Mouse (Mus musculus) heart, postnatal 10 days (tissue): ENCODE measurements at regions not wholly inside any gene's neighbourhood (a gene's known extent, or its start where the extent isn't known, plus 50 kb on each side); places are given as distances from the start of the nearest gene placed in this dataset.

Experiments
- DNase-seq, 2 experiments: peaks; one replicate each; pipeline ENCODE4 v3.0.0; 2021
- intact Hi-C: fragments of 180-260 bp; cut with DNase I; formaldehyde crosslinking; loops from one replicate; pipeline ENCODE4 v1.15.1; 2025

DNA sequence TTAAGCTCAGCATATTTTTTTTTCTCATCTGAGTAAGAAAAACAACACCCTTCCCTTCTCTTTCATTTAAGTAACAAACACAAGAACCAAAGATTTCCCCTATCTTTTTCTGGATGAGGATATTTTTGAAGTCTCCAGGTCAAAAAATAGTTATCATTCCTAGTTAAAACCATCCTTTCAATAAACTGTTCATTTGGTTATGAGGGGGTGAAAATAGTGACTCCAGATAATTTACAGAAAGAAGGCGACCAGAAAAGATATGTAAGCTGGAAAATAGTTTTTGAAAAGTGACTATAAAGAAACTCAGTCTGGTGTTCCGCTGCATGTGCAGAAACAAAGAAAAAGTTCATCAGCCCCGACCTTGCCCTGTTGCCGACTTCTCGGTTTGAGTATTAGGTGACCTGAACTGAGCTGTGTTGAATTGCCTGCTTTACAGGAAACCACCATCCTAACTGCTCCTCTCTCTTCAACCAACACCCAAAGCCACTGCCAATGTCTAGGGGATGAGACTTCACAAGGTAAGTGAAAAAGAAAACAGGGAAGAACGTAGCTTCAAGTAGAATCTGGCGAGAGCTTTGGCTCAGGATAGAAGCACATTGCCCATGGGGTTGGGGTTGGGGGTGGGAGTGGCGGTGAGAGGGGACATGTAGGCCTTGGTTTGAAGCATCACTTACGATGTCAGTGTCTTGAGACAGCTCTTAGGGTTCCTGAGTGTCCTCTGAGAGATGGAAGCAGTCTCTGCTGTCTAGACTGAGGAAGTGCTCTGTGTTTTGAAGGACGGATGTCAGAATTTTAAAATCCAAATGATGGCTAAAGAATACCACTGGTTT lies 104.6 kb downstream of the Ube2e3 start:
- DNase-seq = no peak
- intact Hi-C loops = no loop called here

DNA sequence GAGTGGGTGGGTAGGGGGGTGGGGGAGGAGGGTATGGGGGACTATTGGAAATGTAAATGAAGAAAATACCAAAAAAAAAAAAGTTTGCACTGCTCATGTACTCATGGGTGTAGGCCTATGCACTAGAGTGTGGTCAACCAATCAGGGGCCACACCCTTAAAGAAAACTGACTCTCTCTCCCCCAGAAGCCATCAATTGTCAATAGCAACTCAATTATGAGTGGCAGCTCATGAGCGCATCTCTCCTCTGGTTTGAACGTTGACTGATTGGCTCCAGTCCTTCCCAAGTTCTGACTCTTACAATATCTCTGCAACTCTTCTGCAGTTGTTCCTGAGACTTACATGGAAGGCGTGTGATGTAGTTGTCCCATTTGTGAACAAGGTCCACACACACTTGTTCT lies 105.9 kb downstream of the Ube2e3 start:
- intact Hi-C loops = no loop called here
- DNase-seq = no peak

DNA sequence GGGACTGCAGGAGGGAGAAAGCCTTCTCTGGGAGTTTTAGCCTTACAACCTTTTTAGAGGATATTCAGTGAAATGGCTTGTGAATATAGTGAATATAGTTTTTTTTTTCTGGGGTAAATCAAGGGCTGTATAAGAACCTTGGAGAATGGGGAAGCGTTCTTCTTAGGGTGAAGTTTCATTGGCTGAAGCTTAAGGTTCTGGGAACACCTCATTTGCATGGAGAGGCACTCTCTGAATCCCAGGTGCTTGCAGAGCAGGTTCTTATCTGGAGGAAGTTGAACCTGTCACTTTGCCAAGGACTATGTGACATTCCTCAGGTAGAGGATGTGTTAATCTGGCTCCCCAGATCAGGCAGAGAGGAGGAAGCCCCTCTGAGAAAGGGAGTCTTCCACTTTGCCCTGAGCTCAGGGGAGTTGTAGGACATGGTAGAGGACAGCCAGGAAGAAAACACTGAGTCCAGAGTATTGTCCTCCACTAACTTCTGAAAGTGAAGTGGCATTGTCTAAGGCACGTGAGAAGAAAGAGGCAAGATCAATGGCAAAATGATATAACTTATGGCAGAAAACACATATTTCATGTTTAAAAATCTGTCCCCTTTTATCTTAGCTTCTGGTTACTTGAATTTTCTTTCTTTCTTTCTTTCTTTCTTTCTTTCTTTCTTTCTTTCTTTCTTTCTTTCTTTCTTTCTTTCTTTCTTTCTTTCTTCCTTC lies 106.9 kb downstream of the Ube2e3 start:
- intact Hi-C loops = no loop called here
- no peak for DNase-seq

DNA sequence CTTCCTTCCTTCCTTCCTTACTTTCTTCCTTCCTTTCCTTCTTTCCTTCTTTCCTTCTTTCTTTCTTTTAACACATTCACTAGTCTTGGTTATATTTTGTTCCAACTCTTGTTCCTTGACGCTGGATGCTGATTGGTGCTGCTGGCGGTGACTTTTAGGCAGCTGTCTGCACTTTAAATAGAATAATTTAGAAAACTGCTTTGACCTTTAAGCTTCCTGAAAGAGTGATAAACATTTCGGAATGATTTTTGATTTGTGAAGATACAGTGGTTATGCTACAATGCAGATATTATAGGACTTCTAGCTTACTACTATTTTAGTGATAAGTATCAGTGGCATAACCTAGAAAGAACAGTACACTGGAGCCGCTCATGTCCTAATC lies 107.5 kb downstream of the Ube2e3 start:
- DNase-seq = no peak
- intact Hi-C loops = no loop called here

DNA sequence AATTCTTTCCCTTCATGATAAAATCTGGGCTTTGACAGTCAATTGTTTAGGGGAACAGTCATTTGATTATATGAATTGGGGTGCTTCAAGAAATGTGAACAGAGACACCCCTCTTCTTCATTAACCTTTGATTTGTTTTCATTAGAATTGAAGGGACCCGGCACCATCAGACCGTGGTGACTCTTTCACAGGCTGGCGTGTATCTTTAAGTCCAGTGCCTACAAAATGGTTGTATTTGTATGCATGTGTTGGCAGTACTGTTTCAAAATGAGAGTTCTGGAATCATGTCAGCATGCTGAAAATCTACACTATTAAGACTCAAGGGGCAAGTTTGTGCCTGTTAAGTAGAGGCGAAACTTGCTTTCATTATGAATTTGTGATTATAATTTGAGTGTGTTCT lies 108.2 kb downstream of the Ube2e3 start:
- DNase-seq = no peak
- intact Hi-C loops = no loop called here

- intact Hi-C loops = no loop called here
- DNase-seq = peak in 1 of 2 experiments; percentile 6
Observed at GRCm38 (mm10) chr2:78977632-78978397, 109.9 kb downstream of the Ube2e3 start.

DNA sequence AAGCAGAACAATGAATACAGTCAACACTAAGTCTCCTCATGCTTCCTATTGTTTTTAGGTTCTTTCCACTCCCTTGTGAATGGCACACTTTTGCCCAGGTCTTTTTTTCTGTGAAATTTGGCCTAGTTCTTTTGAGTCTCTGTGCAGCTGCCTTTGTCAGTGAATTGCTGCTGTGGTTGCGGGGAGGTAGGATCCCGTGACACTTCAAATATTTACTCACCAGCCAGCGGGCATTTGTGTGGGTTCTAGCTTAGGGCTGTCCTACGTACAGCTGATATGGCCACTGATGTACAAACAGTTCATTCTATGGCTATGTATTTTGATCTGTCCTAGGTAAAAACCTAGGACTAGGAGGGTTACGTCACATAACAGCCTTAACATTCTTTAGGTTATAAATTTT lies 112.1 kb downstream of the Ube2e3 start:
- no peak for DNase-seq
- intact Hi-C loops = no loop called here

- no peak for DNase-seq
- intact Hi-C loops = no loop called here
Observed at GRCm38 (mm10) chr2:78980661-78981229, 112.8 kb downstream of the Ube2e3 start.

- DNase-seq = no peak
- intact Hi-C loops = no loop called here
Observed at GRCm38 (mm10) chr2:78983347-78983746, 115.4 kb downstream of the Ube2e3 start.

- intact Hi-C loops = no loop called here
Observed at GRCm38 (mm10) chr2:78983944-78984498, 116.1 kb downstream of the Ube2e3 start.

DNA sequence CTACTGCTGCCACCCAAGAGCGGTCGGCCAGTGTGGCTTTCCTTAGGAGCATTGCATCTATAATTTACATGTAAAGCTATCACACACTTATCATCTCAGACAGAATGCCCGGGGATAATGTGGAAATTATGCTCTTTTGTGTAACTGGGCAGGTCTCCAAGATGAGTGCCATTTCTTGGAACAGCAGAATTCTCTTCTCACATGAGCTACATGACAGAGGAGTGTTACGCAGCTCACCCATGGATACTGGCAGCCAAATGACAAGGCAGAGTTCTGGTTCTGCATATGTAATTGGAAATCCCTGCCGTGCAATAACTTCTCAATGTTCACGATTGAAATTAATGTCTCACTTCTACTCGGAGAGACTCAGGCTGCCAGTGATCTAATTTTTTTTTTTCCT lies 119.1 kb downstream of the Ube2e3 start:
- intact Hi-C loops = no loop called here
- no peak for DNase-seq

More at GRCm38 (mm10) chr2:78983944-78984498, 116.1 kb downstream of the Ube2e3 start:
- DNase-seq = no peak

DNA sequence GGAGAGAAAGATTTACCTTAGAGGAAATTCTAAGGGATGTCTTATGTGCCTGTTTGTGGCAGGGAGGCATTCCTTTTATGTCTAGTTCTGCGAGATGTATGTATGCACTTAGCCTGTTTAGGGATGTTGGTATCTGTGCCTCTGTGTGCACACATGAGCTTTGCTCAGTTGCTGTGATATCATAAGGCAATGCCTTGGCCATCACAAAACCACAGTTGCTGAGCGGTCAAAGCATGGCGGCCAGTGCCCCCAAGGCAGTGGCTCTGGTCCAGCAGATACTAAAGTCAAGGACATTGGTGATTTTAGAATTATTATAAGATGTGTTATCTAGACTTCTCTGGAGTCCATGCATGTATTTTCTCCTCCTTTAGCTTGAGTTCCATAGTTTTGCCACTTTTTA lies 119.5 kb downstream of the Ube2e3 start:
- intact Hi-C loops = no loop called here
- no peak for DNase-seq

- intact Hi-C loops = no loop called here
- no peak for DNase-seq
Observed at GRCm38 (mm10) chr2:78988224-78988623, 120.3 kb downstream of the Ube2e3 start.

DNA sequence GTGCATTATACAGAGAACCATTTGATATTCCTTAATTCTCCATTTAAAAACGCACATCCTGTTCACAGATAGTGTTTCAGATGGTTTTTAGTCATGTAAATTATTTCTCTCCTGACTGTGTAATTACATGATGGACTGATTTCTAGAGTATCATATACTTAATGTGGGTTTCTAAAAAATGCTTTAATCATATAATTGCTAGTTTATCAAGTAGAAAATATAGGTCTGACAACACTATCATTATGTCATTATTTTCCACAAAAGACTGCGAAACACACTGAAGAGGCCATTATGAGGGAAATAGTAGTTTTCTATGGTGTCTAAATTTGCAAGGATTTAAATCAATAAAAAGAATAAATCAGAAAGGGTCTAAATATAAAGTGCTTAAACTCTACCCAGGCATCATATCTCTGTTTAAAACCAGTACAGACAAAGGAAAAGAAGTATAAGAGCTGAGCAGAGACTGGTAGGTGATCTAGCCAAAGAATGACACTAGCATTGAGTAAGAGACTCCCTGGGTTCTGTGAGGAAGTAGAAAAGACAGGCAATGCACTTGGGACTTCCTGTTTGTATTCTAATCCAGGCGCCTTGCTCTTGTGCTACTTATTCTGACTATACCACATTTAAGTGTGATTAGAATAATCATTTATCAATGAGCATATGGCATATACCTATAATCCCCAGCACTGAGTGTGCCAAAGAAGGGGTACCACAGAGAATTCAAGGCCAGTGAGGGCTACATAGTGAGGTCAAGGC lies 127.1 kb downstream of the Ube2e3 start:
- no peak for DNase-seq
- intact Hi-C loops = no loop called here

DNA sequence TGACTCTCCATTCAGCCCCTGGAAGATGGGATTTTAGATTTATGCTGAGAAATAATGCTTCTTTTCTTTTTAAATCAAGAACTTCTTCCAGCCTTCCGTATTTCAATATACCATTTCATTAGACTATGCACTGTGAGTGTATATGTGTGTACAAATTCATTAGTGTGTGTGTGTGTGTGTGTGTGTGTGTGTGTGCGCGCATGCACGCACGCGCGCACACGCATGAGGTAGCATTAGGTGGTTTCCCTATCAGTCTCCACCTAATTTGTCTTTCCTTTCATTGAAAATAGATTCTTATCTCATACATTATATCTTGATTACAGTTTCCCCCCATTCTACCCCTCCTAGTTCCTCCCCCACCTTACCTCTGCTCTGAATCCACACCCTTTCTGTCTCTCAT lies 130.7 kb downstream of the Ube2e3 start:
- intact Hi-C loops = no loop called here
- no peak for DNase-seq

DNA sequence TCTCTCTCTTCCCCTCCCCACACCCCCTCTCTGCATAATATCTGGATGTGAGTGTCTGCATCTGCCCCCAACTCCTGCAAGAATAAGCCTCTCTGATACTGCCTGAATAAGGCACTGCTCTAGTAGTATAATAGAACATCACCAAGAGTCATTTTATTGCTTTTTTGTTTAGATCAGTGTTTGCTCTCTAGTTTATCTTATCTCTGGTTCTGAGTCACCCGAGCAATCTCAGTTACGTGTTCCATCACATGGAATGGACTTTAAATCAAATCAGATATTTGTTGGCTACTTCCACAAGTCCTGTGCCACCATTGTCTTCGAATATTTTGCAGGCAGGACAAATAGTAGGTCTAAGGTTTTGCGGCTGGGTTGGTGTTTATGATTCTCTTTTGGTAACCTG lies 131.5 kb downstream of the Ube2e3 start:
- intact Hi-C loops = no loop called here
- no peak for DNase-seq

- intact Hi-C loops = no loop called here
- no peak for DNase-seq
Observed at GRCm38 (mm10) chr2:79004862-79005261, 136.9 kb downstream of the Ube2e3 start.

GRCm38 (mm10) chr2:79008642-79009041 lies 140.7 kb downstream of the Ube2e3 start:
- intact Hi-C loops = no loop called here
- DNase-seq = no peak

DNA sequence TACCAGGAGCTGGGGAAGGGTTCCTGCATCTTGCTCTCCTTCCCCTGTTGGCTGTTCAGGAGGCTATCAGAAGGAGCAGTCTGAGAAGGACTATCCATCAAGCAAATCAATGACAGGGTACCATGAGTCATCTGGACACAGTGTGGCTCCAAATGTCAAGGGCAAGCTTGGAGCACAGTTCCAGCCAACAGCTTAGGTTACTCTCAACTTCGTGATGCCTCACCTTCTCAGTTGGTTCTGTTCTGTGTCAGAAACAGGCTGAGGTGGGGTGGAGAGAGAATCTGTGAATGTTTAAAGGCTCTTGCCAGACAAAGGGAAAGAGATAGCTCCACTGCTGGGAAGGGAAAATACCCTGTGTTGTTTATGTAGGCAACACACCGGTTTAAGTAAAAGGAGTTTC lies 141.9 kb downstream of the Ube2e3 start:
- intact Hi-C loops = no loop called here
- no peak for DNase-seq

DNA sequence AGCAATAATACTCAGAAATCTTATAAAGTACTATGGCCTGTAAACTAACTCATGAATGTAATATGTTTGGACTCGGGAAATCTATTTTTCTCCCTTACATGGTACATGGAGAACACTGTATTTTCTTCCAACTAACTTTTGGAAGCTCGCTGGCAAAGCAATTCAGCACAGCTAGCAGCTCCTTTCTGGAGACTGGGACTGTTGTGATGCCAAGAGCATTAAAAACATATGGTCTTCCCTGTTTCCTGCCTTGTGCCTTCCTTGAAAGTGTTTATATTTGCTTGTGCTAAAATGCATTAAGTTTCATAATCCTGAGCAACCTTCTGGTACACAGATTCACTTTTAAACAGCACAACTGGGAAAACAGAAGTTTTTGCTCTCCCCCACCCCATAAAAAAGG lies 142.3 kb downstream of the Ube2e3 start:
- intact Hi-C loops = no loop called here
- DNase-seq = no peak
